Mouse (Mus musculus) liver, embryonic 11.5 days (tissue): ENCODE measurements around the gene Cdkal1. TPM values are rescaled to one million over a fixed set of nuclear protein-coding genes. Genes with fewer than 3 reads are reported as not detected.

Experiments
- ATAC-seq: fragments of 200-750 bp; cut with Nextera tagmentation; replicated peaks from 2 replicates; pipeline ENCODE4 v1.8.0; 2017; ENCODE audit warnings: moderate number of reproducible peaks, mild to moderate bottlenecking, moderate TSS enrichment, moderate library complexity; ENCODE audit not compliant: low FRiP score
- DNase-seq: peaks from one replicate; pipeline ENCODE4 v3.0.0-alpha.2; 2017; ENCODE audit warnings: low spot score
- H3K27ac ChIP-seq: fragments of 300-500 bp; sonication (generic); 2 replicates; pipeline ENCODE4 v1.5.1; 2014; ENCODE audit warnings: mild to moderate bottlenecking, low read depth, low read length, control low read depth
- H3K27me3 ChIP-seq: fragments of 300-500 bp; sonication (generic); replicated peaks from 2 replicates; pipeline ENCODE4 v1.6.1; 2014; ENCODE audit warnings: low read length, mixed read lengths; ENCODE audit not compliant: control insufficient read depth, insufficient read depth
- H3K36me3 ChIP-seq: fragments of 300-500 bp; sonication (generic); 2 replicates; pipeline ENCODE4 v1.6.1; 2014; ENCODE audit warnings: mild to moderate bottlenecking, low read length, moderate library complexity, mixed read lengths; ENCODE audit not compliant: control insufficient read depth, insufficient read depth
- H3K4me1 ChIP-seq: fragments of 300-500 bp; sonication (generic); replicated peaks from 2 replicates; pipeline ENCODE4 v1.6.1; 2014; ENCODE audit warnings: low read length, mixed read lengths; ENCODE audit not compliant: control insufficient read depth, insufficient read depth
- H3K4me2 ChIP-seq: fragments of 300-500 bp; sonication (generic); 2 replicates; pipeline ENCODE4 v1.6.1; 2014; ENCODE audit warnings: mild to moderate bottlenecking, control low read depth, moderate library complexity
- H3K4me3 ChIP-seq: fragments of 300-500 bp; sonication (generic); 2 replicates; pipeline ENCODE4 v1.5.1; 2014; ENCODE audit warnings: low read depth, low read length, control low read depth
- H3K9ac ChIP-seq: fragments of 300-500 bp; sonication (generic); 2 replicates; pipeline ENCODE4 v1.6.1; 2014; ENCODE audit warnings: low read depth, low read length, control low read depth
- H3K9me3 ChIP-seq: fragments of 300-500 bp; sonication (generic); 2 replicates; pipeline ENCODE4 v1.6.1; 2016; ENCODE audit warnings: low read length, inconsistent platforms, mixed read lengths; ENCODE audit not compliant: control insufficient read depth
- WGBS: fragments of 180-500 bp; shearing (Covaris S2); extraction: QIAGEN DNeasy Blood & Tissue Kit; methylation state at CpG from one replicate; pipeline ENCODE4 v1.1.7; 2014; 5-methylcytosine and 5-hydroxymethylcytosine counted together
- polyA plus RNA-seq: library from polyadenylated mRNA; unstranded; fragments of >200 nt; fragmentation: Nextera tagmentation; extraction: Ambion mirVana; gene quantifications from 2 replicates; pipeline ENCODE4 v1.2.1, GENCODE M21; 2014

Cdkal1 gene
- polyA plus RNA-seq, 1 experiment from 2014 or later = 26.3 TPM

- Histone ChIP-seq H3K27ac (no peak overlapping the region), H3K9me3 (no peaks in the 10 kb centered on the region), H3K27me3 (no peaks in the 10 kb centered on the region), H3K36me3 (no peaks in the 10 kb centered on the region), H3K9ac (no peak overlapping the region), H3K4me3 (no peak overlapping the region), H3K4me2 (no peak overlapping the region), H3K4me1 (no peaks in the 10 kb centered on the region)
- DNase-seq (no peak), ATAC-seq (no peak)
- WGBS = 72% methylated on average over 2 of the region's 2 CpGs
Observed at GRCm38 (mm10) chr13:29599646-29600045, 255.8 kb downstream of the Cdkal1 start.

GRCm38 (mm10) chr13:29596735-29597134 is 258.7 kb downstream of the Cdkal1 start:
- Histone ChIP-seq H3K9me3 (peaks cover 3% of the 10 kb centered on the region; the same call in 1 of the 2 replicates), H3K4me1 (no peaks in the 10 kb centered on the region), H3K27me3 (no peaks in the 10 kb centered on the region), H3K27ac (no peak overlapping the region), H3K4me2 (no peak overlapping the region), H3K9ac (no peak overlapping the region), H3K4me3 (no peak overlapping the region), H3K36me3 (no peaks in the 10 kb centered on the region)
- no peak for DNase-seq
- WGBS = 70% methylated on average over 3 of the region's 3 CpGs
- ATAC-seq = no peak

DNA sequence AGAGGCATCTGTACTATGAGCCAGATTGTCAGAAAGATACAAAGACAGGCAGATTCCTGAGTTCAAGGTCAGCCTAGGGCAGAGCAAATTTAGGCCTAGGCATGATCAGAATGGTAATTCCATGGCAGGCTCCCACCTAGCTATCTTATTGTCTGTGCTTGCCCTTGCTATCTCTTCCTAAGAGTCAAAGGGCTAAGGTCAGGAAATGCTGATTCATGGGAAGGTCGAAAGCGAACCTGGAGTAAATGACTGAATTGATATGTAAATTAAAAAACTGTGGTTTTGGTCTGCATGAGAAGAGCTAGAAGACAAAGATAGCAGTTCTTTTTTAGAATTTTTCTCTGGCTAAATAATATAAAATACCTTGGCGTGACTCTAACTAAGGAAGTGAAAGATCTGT is 262.4 kb downstream of the Cdkal1 start:
- H3K27me3 ChIP-seq = no peaks in the 10 kb centered on the region
- H3K36me3 ChIP-seq = no peaks in the 10 kb centered on the region
- H3K4me1 ChIP-seq = no peaks in the 10 kb centered on the region
- H3K9ac ChIP-seq = no peak overlapping the region
- no peak for ATAC-seq
- no peak overlapping the region for H3K4me3 ChIP-seq
- no peak overlapping the region for H3K4me2 ChIP-seq
- DNase-seq = no peak
- H3K27ac ChIP-seq = no peak overlapping the region
- 90% methylated on average over 3 of the region's 3 CpGs for WGBS
- peaks cover 3% of the 10 kb centered on the region; the same call in 1 of the 2 replicates for H3K9me3 ChIP-seq

DNA sequence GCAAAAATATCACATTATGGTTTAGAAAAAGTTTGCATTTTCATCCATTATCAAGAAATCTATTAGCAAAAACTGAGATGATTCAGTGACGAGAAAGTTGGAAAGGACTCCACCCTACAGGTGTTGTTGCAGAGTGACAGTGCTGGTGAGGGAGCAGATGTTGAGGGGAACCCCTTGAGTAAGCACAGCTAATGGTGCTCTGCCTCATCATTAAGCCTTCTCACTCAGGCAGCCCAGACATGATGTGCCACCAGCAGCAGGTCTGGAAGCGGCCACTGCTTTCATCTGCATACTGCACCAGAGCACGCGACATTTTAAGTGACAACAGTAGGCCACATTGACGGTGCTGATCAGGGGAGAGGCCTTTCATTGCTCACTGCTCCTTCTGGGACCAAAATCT is 264.8 kb downstream of the Cdkal1 start:
- DNase-seq (no peak), ATAC-seq (no peak)
- Histone ChIP-seq H3K4me2 (no peak overlapping the region), H3K9me3 (peaks cover 3% of the 10 kb centered on the region; the same call in 1 of the 2 replicates), H3K4me3 (no peak overlapping the region), H3K4me1 (no peaks in the 10 kb centered on the region), H3K27me3 (no peaks in the 10 kb centered on the region), H3K27ac (no peak overlapping the region), H3K9ac (no peak overlapping the region), H3K36me3 (no peaks in the 10 kb centered on the region)
- 87% methylated on average over 5 of the region's 5 CpGs for WGBS

GRCm38 (mm10) chr13:29590164-29590563 is 265.3 kb downstream of the Cdkal1 start:
- Histone ChIP-seq H3K4me3 (no peak overlapping the region), H3K27me3 (no peaks in the 10 kb centered on the region), H3K4me1 (no peaks in the 10 kb centered on the region), H3K9ac (no peak overlapping the region), H3K9me3 (peaks cover 3% of the 10 kb centered on the region; the same call in 1 of the 2 replicates), H3K27ac (no peak overlapping the region), H3K4me2 (no peak overlapping the region), H3K36me3 (no peaks in the 10 kb centered on the region)
- DNase-seq (no peak), ATAC-seq (no peak)
- 87% methylated on average over 5 of the region's 5 CpGs for WGBS

DNA sequence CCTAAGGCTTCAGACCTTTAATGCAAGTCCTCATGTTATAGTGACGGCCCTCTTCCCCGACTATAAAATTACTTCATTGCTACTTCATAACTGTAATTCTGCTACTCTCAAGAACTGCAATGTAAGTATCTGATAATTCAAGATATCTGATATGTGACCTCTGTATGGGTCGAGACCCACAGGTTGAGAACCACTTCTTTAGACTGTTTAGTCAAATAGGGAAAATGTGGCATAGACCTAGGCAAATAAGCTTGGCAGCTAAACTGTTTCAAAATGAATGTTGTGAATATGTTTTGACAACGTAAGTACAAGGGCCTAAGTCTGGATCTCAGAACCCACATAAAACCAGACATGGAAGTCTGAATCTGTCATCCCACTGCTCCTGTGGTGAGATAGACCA is 266.8 kb downstream of the Cdkal1 start:
- Histone ChIP-seq H3K4me2 (no peak overlapping the region), H3K9ac (no peak overlapping the region), H3K4me3 (no peak overlapping the region), H3K4me1 (no peaks in the 10 kb centered on the region), H3K9me3 (peaks cover 3% of the 10 kb centered on the region; the same call in 1 of the 2 replicates), H3K36me3 (no peaks in the 10 kb centered on the region), H3K27me3 (no peaks in the 10 kb centered on the region), H3K27ac (no peak overlapping the region)
- 93% methylated on average over 4 of the region's 4 CpGs for WGBS
- ATAC-seq (no peak), DNase-seq (no peak)

GRCm38 (mm10) chr13:29581762-29582700 is 273.4 kb downstream of the Cdkal1 start:
- Histone ChIP-seq H3K27ac (no peak overlapping the region), H3K4me1 (no peaks in the 10 kb centered on the region), H3K36me3 (no peaks in the 10 kb centered on the region), H3K9ac (no peak overlapping the region), H3K4me3 (no peak overlapping the region), H3K9me3 (no peaks in the 10 kb centered on the region), H3K4me2 (no peak overlapping the region), H3K27me3 (no peaks in the 10 kb centered on the region)
- no peak for DNase-seq
- no peak for ATAC-seq
- 84% methylated on average over 9 of the region's 9 CpGs for WGBS

GRCm38 (mm10) chr13:29580780-29581179 is 274.7 kb downstream of the Cdkal1 start:
- Histone ChIP-seq H3K36me3 (no peaks in the 10 kb centered on the region), H3K27me3 (no peaks in the 10 kb centered on the region), H3K4me3 (no peak overlapping the region), H3K4me2 (no peak overlapping the region), H3K27ac (no peak overlapping the region), H3K9me3 (no peaks in the 10 kb centered on the region), H3K4me1 (no peaks in the 10 kb centered on the region), H3K9ac (no peak overlapping the region)
- no peak for DNase-seq
- 88% methylated on average over 7 of the region's 7 CpGs for WGBS
- ATAC-seq = no peak

DNA sequence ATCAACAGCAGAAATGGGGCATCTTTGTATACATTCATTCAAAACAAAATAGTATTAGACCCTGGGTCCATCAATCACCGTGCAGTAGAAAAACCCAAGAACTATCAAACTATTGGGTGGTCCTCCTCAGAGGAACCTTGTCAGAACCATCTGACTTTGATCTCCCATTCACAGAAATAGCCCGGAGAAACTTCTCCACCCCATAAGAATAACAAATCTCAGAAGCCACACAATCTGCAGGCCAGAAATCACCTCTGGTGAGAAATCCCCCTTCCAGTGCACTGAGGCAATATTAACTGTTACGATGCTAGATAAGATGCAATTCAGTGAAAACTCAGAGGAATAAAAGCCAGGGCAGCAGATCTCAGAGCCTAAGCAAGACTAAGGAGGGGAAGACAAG is 275.5 kb downstream of the Cdkal1 start:
- Histone ChIP-seq H3K36me3 (no peaks in the 10 kb centered on the region), H3K4me1 (no peaks in the 10 kb centered on the region), H3K9me3 (no peaks in the 10 kb centered on the region), H3K9ac (no peak overlapping the region), H3K27ac (no peak overlapping the region), H3K4me3 (no peak overlapping the region), H3K27me3 (no peaks in the 10 kb centered on the region), H3K4me2 (no peak overlapping the region)
- ATAC-seq (no peak), DNase-seq (no peak)
- 75% methylated on average over 3 of the region's 3 CpGs for WGBS
